Mouse (Mus musculus): ENCODE results near the gene Spop.

DNA sequence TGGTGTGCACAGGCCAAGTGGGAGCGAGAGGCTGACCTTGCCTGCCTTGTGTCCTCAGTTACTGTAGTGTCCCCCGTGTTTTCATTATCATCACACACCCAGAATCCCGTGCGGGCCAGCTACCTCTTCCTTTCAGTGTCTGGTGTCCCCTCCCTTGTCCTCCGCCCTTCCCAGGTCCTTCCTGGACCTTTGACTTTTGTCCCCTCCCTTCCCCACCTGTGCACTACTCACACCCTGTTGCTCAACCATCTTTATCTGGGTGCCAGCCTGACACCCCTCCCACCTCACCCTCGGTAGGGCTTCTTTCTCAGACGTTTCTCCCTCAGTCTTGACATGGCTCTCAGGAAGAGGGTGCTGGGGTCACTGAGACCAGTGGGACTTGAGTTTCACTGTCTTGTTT is 26.5 kb upstream of the Spop start:
- no peak for TF ChIP-seq CTCF (IDR thresholded peaks at IDR 0.05; ENCODE audit: control insufficient read depth, insufficient read depth, insufficient replicate concordance, low read depth, low read length)
- TF ChIP-seq POLR2A (IDR thresholded peaks at IDR 0.05; ENCODE audit: control insufficient read depth, low read depth, low read length), result no peak
